Mouse (Mus musculus): ENCODE data around the gene Mecom.

GRCm38 (mm10) chr3:30514051-30514754 is 33.6 kb downstream of the Mecom start:
- no peak for TF ChIP-seq POLR2A (IDR thresholded peaks at IDR 0.05; ENCODE audit: insufficient read length, low read depth)
- no peak for TF ChIP-seq TCF12 (IDR thresholded peaks at IDR 0.05; ENCODE audit: insufficient read depth, poor library complexity, severe bottlenecking)
- TF ChIP-seq USF1 (IDR thresholded peaks at IDR 0.05; ENCODE audit: low read depth) = no peak
- TF ChIP-seq CEBPB (IDR thresholded peaks at IDR 0.05; ENCODE audit: insufficient read depth, poor library complexity, severe bottlenecking) = no peak
- no peak for TF ChIP-seq MAX (IDR thresholded peaks at IDR 0.05; ENCODE audit: low read depth)
- TF ChIP-seq E2F4 (IDR thresholded peaks at IDR 0.05; ENCODE audit: insufficient read depth) = no peak
- no peak for TF ChIP-seq SRF (IDR thresholded peaks at IDR 0.05; ENCODE audit: control insufficient read depth, insufficient read length, low read depth)
- no peak for TF ChIP-seq REST (IDR thresholded peaks at IDR 0.05; ENCODE audit: insufficient read depth, insufficient read length)
- no peak for TF ChIP-seq POLR2AphosphoS2 (IDR thresholded peaks at IDR 0.05; ENCODE audit: insufficient read length, low read depth)
- no peak for TF ChIP-seq TCF3 (IDR thresholded peaks at IDR 0.05; ENCODE audit: insufficient read length, low read depth)
- TF ChIP-seq MYOG (IDR thresholded peaks at IDR 0.05; ENCODE audit: control insufficient read depth in 1 of 3, insufficient read depth in 1 of 3, insufficient read length in 2 of 3, low read depth in 2 of 3) = no peak
